Mouse (Mus musculus): ENCODE measurements at regions not wholly inside any gene's neighbourhood (a gene's known extent, or its start where the extent isn't known, plus 50 kb on each side); places are given as distances from the start of the nearest gene placed in this dataset.

- no peak for TF ChIP-seq ZC3H11A (IDR thresholded peaks at IDR 0.05; ENCODE audit: borderline replicate concordance, low read depth, low read length)
- TF ChIP-seq ZNF384 (IDR thresholded peaks at IDR 0.05; ENCODE audit: low read depth, low read length), result no peak
- TF ChIP-seq HCFC1 (IDR thresholded peaks at IDR 0.05; ENCODE audit: borderline replicate concordance, insufficient read depth, low read length), result no peak
Observed at GRCm38 (mm10) chr16:44637100-44637499, 78.4 kb upstream of the Boc start.
